Mouse (Mus musculus): ENCODE measurements around the gene Rasal1. TPM values are rescaled to one million over a fixed set of nuclear protein-coding genes. Genes with fewer than 3 reads are reported as not detected.

Rasal1 gene
- polyA plus RNA-seq, 1 experiment from 2014 or later: 0.70 TPM

- Histone ChIP-seq H3K9ac (no peak overlapping the region), H3K4me2 (replicated peaks) (no peak overlapping the region), H3K27me3 (peaks cover 58% of the 10 kb centered on the region), H3K4me3 (no peak overlapping the region), H3K27ac (no peak overlapping the region), H3K4me1 (peaks cover 12% of the 10 kb centered on the region), H3K9me3 (no peaks in the 10 kb centered on the region), H3K36me3 (no peaks in the 10 kb centered on the region)
- ATAC-seq (ENCODE audit: low FRiP score, low read depth): no peak
- 63% methylated on average over 6 of the region's 6 CpGs for WGBS
These were observed 2.8 kb upstream of the Rasal1 start for GRCm38 (mm10) chr5:120645851-120646250.

GRCm38 (mm10) chr5:120647361-120647760 lies 1.3 kb upstream of the Rasal1 start:
- H3K27me3 ChIP-seq: peaks cover 73% of the 10 kb centered on the region

GRCm38 (mm10) chr5:120647814-120648491 lies 659 bp upstream of the Rasal1 start:
- ATAC-seq (ENCODE audit: low FRiP score, low read depth): no peak
- no peaks in the 10 kb centered on the region for H3K9me3 ChIP-seq
- 39% methylated on average over 12 of the region's 12 CpGs for WGBS
- H3K27ac ChIP-seq: no peak overlapping the region
- H3K4me1 ChIP-seq: peaks cover 12% of the 10 kb centered on the region
- no peak overlapping the region for H3K9ac ChIP-seq
- H3K36me3 ChIP-seq: no peaks in the 10 kb centered on the region
- H3K4me2 ChIP-seq (replicated peaks): no peak overlapping the region
- H3K4me3 ChIP-seq: no peak overlapping the region
- peaks cover 79% of the 10 kb centered on the region for H3K27me3 ChIP-seq

More at GRCm38 (mm10) chr5:120647361-120647760, 1.3 kb upstream of the Rasal1 start:
- Histone ChIP-seq H3K4me3 (no peak overlapping the region), H3K4me1 (peaks cover 12% of the 10 kb centered on the region), H3K4me2 (replicated peaks) (no peak overlapping the region), H3K36me3 (no peaks in the 10 kb centered on the region), H3K27ac (no peak overlapping the region), H3K9me3 (no peaks in the 10 kb centered on the region), H3K9ac (no peak overlapping the region)
- no peak for ATAC-seq (ENCODE audit: low FRiP score, low read depth)
- WGBS: 75% methylated on average over 4 of the region's 4 CpGs

- Histone ChIP-seq H3K9me3 (no peaks in the 10 kb centered on the region), H3K27me3 (peaks cover 80% of the 10 kb centered on the region), H3K4me1 (peaks cover 12% of the 10 kb centered on the region), H3K9ac (no peak overlapping the region), H3K4me3 (peak overlapping the region; percentile 26), H3K36me3 (no peaks in the 10 kb centered on the region), H3K27ac (no peak overlapping the region), H3K4me2 (replicated peaks) (peak overlapping the region; percentile 58)
- ATAC-seq (ENCODE audit: low FRiP score, low read depth): 0 out of 2 replicates have a peak, but pooled peaks have one; percentile 30
- 4% methylated on average over 19 of the region's 21 CpGs for WGBS
These were observed 842 bp downstream of the Rasal1 start for GRCm38 (mm10) chr5:120649374-120649933.

- peaks cover 84% of the 10 kb centered on the region for H3K27me3 ChIP-seq
- no peak overlapping the region for H3K4me3 ChIP-seq
- H3K36me3 ChIP-seq: no peaks in the 10 kb centered on the region
- ATAC-seq (ENCODE audit: low FRiP score, low read depth): no peak
- H3K4me1 ChIP-seq: peaks cover 12% of the 10 kb centered on the region
- no peak overlapping the region for H3K9ac ChIP-seq
- no peak overlapping the region for H3K27ac ChIP-seq
- H3K4me2 ChIP-seq (replicated peaks): no peak overlapping the region
- no peaks in the 10 kb centered on the region for H3K9me3 ChIP-seq
- WGBS: 23% methylated on average over 13 of the region's 13 CpGs
These were observed 1.3 kb downstream of the Rasal1 start for GRCm38 (mm10) chr5:120649938-120650337.

GRCm38 (mm10) chr5:120651230-120651629 lies 2.6 kb downstream of the Rasal1 start:
- Histone ChIP-seq H3K4me2 (replicated peaks) (no peak overlapping the region), H3K9me3 (no peaks in the 10 kb centered on the region), H3K36me3 (no peaks in the 10 kb centered on the region), H3K27me3 (peaks cover 86% of the 10 kb centered on the region), H3K4me1 (peaks cover 12% of the 10 kb centered on the region), H3K9ac (no peak overlapping the region), H3K4me3 (no peak overlapping the region), H3K27ac (no peak overlapping the region)
- WGBS: 68% methylated on average over 5 of the region's 5 CpGs
- ATAC-seq (ENCODE audit: low FRiP score, low read depth): no peak

GRCm38 (mm10) chr5:120652915-120653701 lies 4.5 kb downstream of the Rasal1 start:
- peaks cover 12% of the 10 kb centered on the region for H3K4me1 ChIP-seq
- no peak overlapping the region for H3K27ac ChIP-seq
- H3K27me3 ChIP-seq: peaks cover 72% of the 10 kb centered on the region
- no peaks in the 10 kb centered on the region for H3K36me3 ChIP-seq
- no peaks in the 10 kb centered on the region for H3K9me3 ChIP-seq
- H3K9ac ChIP-seq: no peak overlapping the region
- H3K4me2 ChIP-seq (replicated peaks): no peak overlapping the region
- H3K4me3 ChIP-seq: no peak overlapping the region
- 83% methylated on average over 28 of the region's 28 CpGs for WGBS
- no peak for ATAC-seq (ENCODE audit: low FRiP score, low read depth)

- Histone ChIP-seq H3K9me3 (no peaks in the 10 kb centered on the region), H3K4me2 (replicated peaks) (no peak overlapping the region), H3K4me3 (no peak overlapping the region), H3K27me3 (peaks cover 65% of the 10 kb centered on the region), H3K36me3 (no peaks in the 10 kb centered on the region), H3K4me1 (peaks cover 6% of the 10 kb centered on the region), H3K27ac (no peak overlapping the region), H3K9ac (no peak overlapping the region)
- no peak for ATAC-seq (ENCODE audit: low FRiP score, low read depth)
- WGBS: 94% methylated on average over 2 of the region's 2 CpGs
These were observed 5.3 kb downstream of the Rasal1 start for GRCm38 (mm10) chr5:120653873-120654272.

GRCm38 (mm10) chr5:120656281-120656751 lies 7.7 kb downstream of the Rasal1 start:
- H3K9ac ChIP-seq: no peak overlapping the region
- no peak for ATAC-seq (ENCODE audit: low FRiP score, low read depth)
- no peaks in the 10 kb centered on the region for H3K36me3 ChIP-seq
- no peak overlapping the region for H3K4me2 ChIP-seq (replicated peaks)
- H3K4me1 ChIP-seq: no peaks in the 10 kb centered on the region
- no peak overlapping the region for H3K27ac ChIP-seq
- 84% methylated on average over 12 of the region's 12 CpGs for WGBS
- H3K9me3 ChIP-seq: no peaks in the 10 kb centered on the region
- H3K4me3 ChIP-seq: no peak overlapping the region
- peaks cover 40% of the 10 kb centered on the region for H3K27me3 ChIP-seq

- Histone ChIP-seq H3K4me2 (replicated peaks) (no peak overlapping the region), H3K27me3 (peaks cover 18% of the 10 kb centered on the region; the same call in 1 of the 2 replicates)
- WGBS: 65% methylated on average over 5 of the region's 5 CpGs
These were observed 12.2 kb downstream of the Rasal1 start for GRCm38 (mm10) chr5:120660816-120661215.

GRCm38 (mm10) chr5:120664888-120665287 lies 16.3 kb downstream of the Rasal1 start:
- H3K4me1 ChIP-seq: no peaks in the 10 kb centered on the region
- H3K9me3 ChIP-seq: no peaks in the 10 kb centered on the region
- peaks cover 29% of the 10 kb centered on the region for H3K27me3 ChIP-seq
- H3K36me3 ChIP-seq: no peaks in the 10 kb centered on the region
- no peak for ATAC-seq (ENCODE audit: low FRiP score, low read depth)
- no peak overlapping the region for H3K4me3 ChIP-seq
- H3K4me2 ChIP-seq (replicated peaks): no peak overlapping the region
- H3K9ac ChIP-seq: no peak overlapping the region
- whole genome bisulfite sequencing: 58% methylated on average over 2 of the region's 2 CpGs
- H3K27ac ChIP-seq: no peak overlapping the region

More at GRCm38 (mm10) chr5:120660816-120661215, 12.2 kb downstream of the Rasal1 start:
- H3K36me3 ChIP-seq: no peaks in the 10 kb centered on the region
- H3K9me3 ChIP-seq: no peaks in the 10 kb centered on the region
- H3K9ac ChIP-seq: no peak overlapping the region
- no peak overlapping the region for H3K27ac ChIP-seq
- H3K4me1 ChIP-seq: no peaks in the 10 kb centered on the region
- no peak overlapping the region for H3K4me3 ChIP-seq
- ATAC-seq (ENCODE audit: low FRiP score, low read depth): no peak

GRCm38 (mm10) chr5:120668761-120669160 lies 20.1 kb downstream of the Rasal1 start:
- Histone ChIP-seq H3K36me3 (no peaks in the 10 kb centered on the region), H3K27me3 (peaks cover 22% of the 10 kb centered on the region), H3K9me3 (no peaks in the 10 kb centered on the region), H3K4me2 (replicated peaks) (no peak overlapping the region), H3K4me3 (no peak overlapping the region), H3K4me1 (no peaks in the 10 kb centered on the region), H3K9ac (no peak overlapping the region), H3K27ac (no peak overlapping the region)
- ATAC-seq (ENCODE audit: low FRiP score, low read depth): no peak
- 75% methylated on average over 7 of the region's 7 CpGs for WGBS

Measured in limb, embryonic 13.5 days (tissue).